Mouse (Mus musculus) bone marrow macrophage, adult 2 months (primary cell): ENCODE results near the gene Raet1e.

Source experiments
- CTCF ChIP-seq: IDR thresholded peaks from 2 replicates; pipeline ENCODE4 v1.5.1; 2012; ENCODE audit warnings: low read depth, mild to moderate bottlenecking, low read length, moderate library complexity
- POLR2A ChIP-seq: IDR thresholded peaks from 2 replicates; pipeline ENCODE4 v1.6.1; 2012; ENCODE audit warnings: mild to moderate bottlenecking, low read depth, low read length, borderline replicate concordance

DNA sequence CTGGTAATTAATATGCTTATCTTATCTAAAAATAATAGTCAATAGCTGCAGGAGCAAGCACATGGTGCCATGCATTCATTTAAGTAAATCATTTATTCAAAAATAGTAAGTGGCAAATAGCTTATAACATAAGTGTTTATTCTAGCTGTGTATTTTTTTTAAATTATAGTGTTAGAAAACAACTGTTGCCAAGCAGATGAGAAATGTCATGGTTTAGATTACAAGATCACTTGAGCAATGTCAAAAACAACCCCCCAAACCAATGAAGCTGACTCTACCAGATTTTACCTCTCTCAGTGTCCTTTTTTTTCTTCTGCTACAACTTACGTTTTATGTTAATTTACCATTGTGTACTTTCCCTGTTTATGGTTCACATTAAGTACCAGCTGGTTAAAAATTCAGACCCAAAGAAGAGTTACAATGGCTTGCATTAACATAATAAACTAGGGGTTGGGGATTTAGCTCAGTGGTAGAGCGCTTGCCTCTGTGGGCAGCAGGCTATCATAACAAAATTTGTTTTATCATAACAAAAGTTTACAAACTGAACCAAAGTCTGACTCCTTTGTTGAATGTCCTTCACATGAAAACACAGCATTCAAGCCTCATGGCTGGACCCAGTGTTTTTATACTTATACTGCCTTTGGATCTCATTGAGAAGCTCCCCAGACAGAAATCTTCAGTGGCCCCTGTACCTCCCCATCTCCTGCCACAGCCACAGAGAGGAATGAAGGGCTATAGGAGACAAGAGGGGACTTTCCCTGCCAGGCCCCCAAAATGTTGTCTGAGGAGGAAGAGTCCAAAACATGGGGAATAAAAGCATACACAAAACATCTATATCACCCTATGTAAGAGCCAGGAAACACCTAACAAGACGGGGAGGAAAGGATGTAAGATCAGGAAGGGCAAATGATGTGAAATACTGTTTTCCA is 3.2 kb upstream of the Raet1e start:
- TF ChIP-seq CTCF (no peak), POLR2A (no peak)
